Mouse (Mus musculus): Measurements from ENCODE around the gene Fbxo4.

DNA sequence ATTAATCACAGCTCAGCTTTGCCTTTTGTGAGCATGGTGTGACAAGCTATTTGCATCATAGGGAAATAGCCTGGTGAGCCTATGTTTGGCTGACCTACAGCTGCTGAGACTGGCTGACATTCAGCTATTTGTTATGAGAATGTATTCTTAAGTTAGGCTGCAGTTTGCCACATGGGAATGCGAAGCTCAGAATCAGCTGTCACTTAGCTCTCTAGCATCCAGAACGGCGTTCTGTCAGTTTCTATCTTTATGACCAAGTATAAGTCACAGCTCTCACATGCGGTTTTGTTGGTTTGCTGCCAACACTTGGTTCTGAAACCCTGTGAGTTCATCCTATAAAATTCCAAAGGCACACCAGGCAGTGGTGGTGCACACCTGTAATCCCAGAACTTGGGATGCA, 41.3 kb upstream of the Fbxo4 start:
- TF ChIP-seq CTCF (IDR thresholded peaks at IDR 0.05) = no peak
- TF ChIP-seq EP300 (IDR thresholded peaks at IDR 0.05) = no peak
